Mouse (Mus musculus) thymus, adult 2 months (tissue): ENCODE results near the gene Efhb. TPM values are rescaled to one million over a fixed set of nuclear protein-coding genes. Genes with fewer than 3 reads are reported as not detected.

Experiments used
- DNase-seq: peaks from one replicate; pipeline ENCODE4 v3.0.0; 2021
- H3K27ac ChIP-seq: fragments of 200-500 bp; 2 replicates; pipeline ENCODE4 v1.5.1; 2012; ENCODE audit warnings: low read length, control low read depth; ENCODE audit not compliant: control insufficient read depth, insufficient read depth
- H3K27me3 ChIP-seq: fragments of 200-500 bp; 2 replicates; pipeline ENCODE4 v1.6.1; 2012; ENCODE audit warnings: mild to moderate bottlenecking, low read length, moderate library complexity, mixed read lengths; ENCODE audit not compliant: control insufficient read depth, insufficient read depth
- H3K36me3 ChIP-seq: fragments of 200-500 bp; 2 replicates; pipeline ENCODE4 v1.6.1; 2012; ENCODE audit warnings: mild to moderate bottlenecking, low read length, moderate library complexity; ENCODE audit not compliant: control insufficient read depth, insufficient read depth
- H3K4me1 ChIP-seq: fragments of 200-500 bp; replicated peaks from 2 replicates; pipeline ENCODE4 v1.6.1; 2012; ENCODE audit warnings: low read length; ENCODE audit not compliant: control insufficient read depth, insufficient read depth
- H3K4me3 ChIP-seq: fragments of 200-500 bp; 2 replicates; pipeline ENCODE4 v1.5.1; 2012; ENCODE audit warnings: mild to moderate bottlenecking, low read length, control low read depth, moderate library complexity; ENCODE audit not compliant: control insufficient read depth, insufficient read depth
- CTCF ChIP-seq: fragments of 200-500 bp; IDR thresholded peaks from 2 replicates; pipeline ENCODE4 v1.5.1; 2012; ENCODE audit warnings: mild to moderate bottlenecking, control low read depth, low read length, moderate library complexity, borderline replicate concordance; ENCODE audit not compliant: control insufficient read depth, poor library complexity, insufficient read depth; ENCODE audit errors: extremely low read depth
- POLR2A ChIP-seq: fragments of 200-500 bp; IDR thresholded peaks from 2 replicates; pipeline ENCODE4 v1.6.1; 2012; ENCODE audit warnings: mild to moderate bottlenecking, low read length, control low read depth, moderate library complexity; ENCODE audit not compliant: control insufficient read depth, poor library complexity, insufficient read depth; ENCODE audit errors: extremely low read depth
- WGBS: fragments of 180-500 bp; shearing (Covaris S2); methylation state at CpG from one replicate; pipeline ENCODE4 v1.1.7; 2018; 5-methylcytosine and 5-hydroxymethylcytosine counted together
- polyA plus RNA-seq: library from polyadenylated mRNA; depleted of rRNA; stranded (reverse); fragments of >200 nt; gene quantifications from 2 replicates; pipeline ENCODE4 v1.2.3, GENCODE M21; 2012

Gene Efhb
- polyA plus RNA-seq, 1 experiment, result 0.19 TPM

DNA sequence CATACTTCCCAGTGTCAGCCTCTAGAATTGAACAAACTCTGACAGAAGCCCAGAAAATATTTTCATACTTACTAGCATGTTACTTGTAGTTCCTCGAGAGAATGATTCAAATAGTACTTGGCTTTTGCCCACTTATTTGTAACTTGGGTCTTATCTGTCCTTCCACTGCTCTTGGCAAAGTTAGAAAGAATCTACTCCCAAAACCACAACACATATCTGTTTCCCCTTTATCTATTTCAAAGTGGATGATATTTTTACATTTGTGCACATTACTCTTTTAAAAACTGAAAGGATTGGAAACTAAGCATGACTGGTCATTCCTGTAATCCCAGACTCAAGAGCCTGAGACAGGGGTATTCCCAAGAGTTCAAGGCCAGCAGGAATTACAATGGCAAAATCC is 6.4 kb downstream of the Efhb start:
- Histone ChIP-seq H3K27ac (no peak overlapping the region), H3K27me3 (no peaks in the 10 kb centered on the region), H3K4me1 (no peaks in the 10 kb centered on the region), H3K4me3 (no peak overlapping the region), H3K36me3 (no peaks in the 10 kb centered on the region)
- DNase-seq, result no peak
- TF ChIP-seq CTCF (no peak), POLR2A (no peak)
- WGBS, result 36% methylated on average over 1 of the region's 1 CpGs

DNA sequence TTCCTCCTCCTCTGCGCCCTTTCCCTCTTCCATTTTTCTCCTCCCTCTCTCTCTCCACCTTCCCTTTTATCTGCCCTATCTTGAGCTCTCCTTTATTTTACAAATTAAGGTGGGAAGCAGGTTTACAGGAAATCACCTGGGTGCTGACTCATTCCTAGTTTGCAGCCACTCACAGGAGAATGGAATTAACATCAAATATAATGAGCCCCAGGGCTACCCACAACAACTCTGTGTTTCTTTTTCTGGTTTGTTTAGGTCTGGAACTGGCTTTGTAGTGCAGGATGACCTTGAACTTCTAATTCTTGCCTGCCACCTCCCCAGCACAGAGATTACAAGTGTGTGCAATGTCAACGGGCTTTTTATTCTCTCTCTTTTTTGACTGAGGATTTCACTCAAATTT is 7.0 kb downstream of the Efhb start:
- TF ChIP-seq CTCF, result no peak
- TF ChIP-seq POLR2A, result no peak
- WGBS, result 90% methylated on average over 2 of the region's 2 CpGs

DNA sequence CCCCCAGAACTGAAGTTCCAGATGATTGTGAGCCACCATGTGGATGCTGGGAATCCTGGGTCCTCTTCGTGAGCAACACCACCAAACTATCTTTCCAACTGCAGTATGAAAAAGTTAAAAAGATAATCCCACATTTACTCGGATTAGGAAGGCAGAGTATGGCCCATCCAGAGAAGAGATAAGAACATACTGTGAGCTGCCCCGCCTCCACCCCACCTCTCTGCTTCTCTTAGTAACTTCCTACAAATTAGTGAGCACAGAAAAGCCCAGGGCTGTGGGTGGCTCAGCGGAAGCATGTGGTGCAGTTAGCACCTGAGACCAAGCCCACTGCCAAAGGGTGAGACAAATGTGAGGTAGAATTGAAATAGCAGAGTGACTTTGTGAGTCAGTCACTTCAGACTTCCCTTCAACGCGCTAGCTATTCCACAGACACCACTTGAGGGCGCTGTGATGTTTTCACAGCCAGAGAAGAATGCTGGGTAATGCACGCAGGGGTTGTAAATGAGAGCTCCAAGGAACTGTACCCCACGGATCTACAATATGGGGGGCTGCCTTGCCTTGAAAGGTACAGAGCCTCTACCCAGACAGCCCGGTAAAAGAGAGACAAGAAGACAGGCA is 60.3 kb downstream of the Efhb start:
- WGBS, result 35% methylated on average over 10 of the region's 10 CpGs
- no peaks in the 10 kb centered on the region for H3K36me3 ChIP-seq
- H3K27ac ChIP-seq, result no peak overlapping the region
- no peak overlapping the region for H3K4me3 ChIP-seq
- H3K4me1 ChIP-seq, result 0 out of 2 replicates have a peak, but pooled peaks cover 3% of the 10 kb centered on the region
- no peaks in the 10 kb centered on the region for H3K27me3 ChIP-seq
- peak; percentile 20 for DNase-seq
- TF ChIP-seq POLR2A (no peak), CTCF (no peak)

More for the DNA sequence above, 7.0 kb downstream of the Efhb start:
- H3K36me3 ChIP-seq, result no peaks in the 10 kb centered on the region
- H3K27me3 ChIP-seq, result no peaks in the 10 kb centered on the region
- no peak overlapping the region for H3K27ac ChIP-seq
- DNase-seq, result no peak
- no peak overlapping the region for H3K4me3 ChIP-seq
- no peaks in the 10 kb centered on the region for H3K4me1 ChIP-seq

DNA sequence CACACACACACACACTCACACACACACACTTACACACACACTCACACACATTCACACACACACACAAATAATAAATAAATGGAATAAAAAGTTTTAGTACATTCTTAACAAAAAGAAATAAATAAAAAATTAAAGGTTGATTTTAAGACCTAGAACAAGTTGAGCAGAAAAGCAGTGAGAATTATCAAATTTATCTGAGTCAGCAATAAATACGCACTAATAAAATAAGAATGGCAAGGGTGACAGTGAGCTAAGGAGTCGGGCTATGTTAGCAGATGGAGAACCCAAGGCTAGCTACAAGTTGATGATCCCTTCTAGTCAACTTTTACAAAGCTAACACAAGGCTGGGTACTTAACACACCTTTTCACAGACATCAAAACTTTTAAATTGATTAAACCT is 69.9 kb downstream of the Efhb start:
- H3K4me1 ChIP-seq, result no peaks in the 10 kb centered on the region
- no peak overlapping the region for H3K4me3 ChIP-seq
- H3K36me3 ChIP-seq, result no peaks in the 10 kb centered on the region
- TF ChIP-seq POLR2A (no peak), CTCF (no peak)
- no peaks in the 10 kb centered on the region for H3K27me3 ChIP-seq
- 90% methylated on average over 2 of the region's 2 CpGs for WGBS
- no peak for DNase-seq
- no peak overlapping the region for H3K27ac ChIP-seq

DNA sequence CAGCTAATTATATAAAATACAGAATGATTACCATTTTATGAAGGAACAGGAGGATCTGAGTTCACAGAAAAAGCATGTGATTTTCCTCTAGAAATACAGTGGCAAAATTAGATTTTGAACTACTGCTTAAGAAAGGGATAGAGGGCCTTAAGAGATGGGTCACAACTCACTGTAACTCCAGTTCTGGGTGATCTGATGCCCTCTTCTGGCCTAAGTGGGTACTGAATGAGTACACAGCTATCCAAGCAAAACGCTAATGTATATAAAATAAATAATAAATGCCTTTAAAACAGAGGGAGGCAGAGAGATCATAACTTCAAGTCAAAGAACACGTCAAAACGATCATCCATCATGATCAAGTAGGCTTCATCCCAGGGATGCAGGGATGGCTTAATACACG is 73.6 kb downstream of the Efhb start:
- WGBS, result 41% methylated on average over 4 of the region's 4 CpGs
- no peaks in the 10 kb centered on the region for H3K4me1 ChIP-seq
- no peak for TF ChIP-seq CTCF
- TF ChIP-seq POLR2A, result no peak
- H3K27me3 ChIP-seq, result no peaks in the 10 kb centered on the region
- no peaks in the 10 kb centered on the region for H3K36me3 ChIP-seq
- no peak overlapping the region for H3K27ac ChIP-seq
- peak; percentile 50 for DNase-seq
- no peak overlapping the region for H3K4me3 ChIP-seq

DNA sequence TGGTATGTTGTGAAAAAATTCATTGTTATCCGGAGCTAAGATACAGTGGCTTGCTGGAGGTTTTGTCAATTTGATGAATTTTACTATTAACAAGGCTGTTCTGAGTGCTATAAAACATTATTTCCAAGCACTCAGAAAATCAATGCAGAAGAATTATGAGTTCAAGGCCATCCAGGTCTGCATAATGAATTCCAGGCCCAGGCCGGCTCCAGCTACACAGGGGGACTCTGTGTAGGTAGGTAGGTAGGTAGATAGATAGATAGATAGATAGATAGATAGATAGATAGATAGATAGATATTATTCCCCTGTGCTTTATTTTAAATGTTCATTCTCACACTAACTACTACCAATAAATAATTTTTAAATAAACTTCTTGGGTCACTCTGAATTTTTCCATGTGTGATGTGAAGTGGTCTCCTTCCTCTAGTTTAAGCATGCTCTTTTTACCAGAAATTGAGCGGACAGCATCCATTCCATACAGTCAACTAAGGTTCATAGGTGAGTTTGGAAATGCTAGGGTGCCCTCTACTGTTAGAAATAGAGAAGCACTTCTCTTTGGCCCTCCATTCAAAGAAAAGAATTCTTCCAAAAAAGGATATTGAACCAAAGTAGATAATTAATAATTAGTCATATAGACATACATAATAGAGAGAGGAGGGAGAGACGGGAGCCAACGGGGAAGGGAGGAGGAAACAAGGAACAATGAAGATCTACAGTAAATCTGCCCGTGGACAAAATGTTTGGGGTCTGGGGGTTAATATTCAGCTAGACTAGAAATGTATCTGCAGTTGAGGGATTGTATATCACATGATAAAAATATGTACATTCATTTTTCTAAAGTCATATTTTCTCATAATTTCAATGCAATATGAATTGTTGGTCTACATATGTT is 75.3 kb downstream of the Efhb start:
- Histone ChIP-seq H3K27ac (no peak overlapping the region), H3K4me3 (no peak overlapping the region), H3K4me1 (no peaks in the 10 kb centered on the region), H3K36me3 (no peaks in the 10 kb centered on the region), H3K27me3 (no peaks in the 10 kb centered on the region)
- no peak for TF ChIP-seq POLR2A
- TF ChIP-seq CTCF, result no peak
- DNase-seq, result peak; percentile 6
- 44% methylated on average over 6 of the region's 6 CpGs for WGBS

DNA sequence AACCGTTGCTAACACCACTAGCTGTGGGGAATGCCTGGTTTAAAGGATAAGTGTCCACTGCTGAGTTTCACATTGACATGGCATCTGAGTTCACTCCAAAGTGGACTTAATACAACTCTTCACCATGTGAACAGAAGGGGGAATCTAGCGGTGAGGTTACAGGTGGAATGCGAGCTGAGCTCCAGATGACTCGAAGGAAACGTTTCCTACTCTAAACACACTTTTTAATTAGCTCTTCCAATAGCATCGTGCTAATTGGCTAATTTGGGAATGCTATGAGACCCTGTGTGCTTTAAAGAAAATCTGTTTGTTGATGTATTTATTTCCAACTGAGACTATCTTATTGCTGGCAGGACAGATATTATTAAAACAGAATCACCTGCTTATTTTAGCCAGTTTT is 76.3 kb downstream of the Efhb start:
- Histone ChIP-seq H3K27me3 (no peaks in the 10 kb centered on the region), H3K4me1 (no peaks in the 10 kb centered on the region), H3K4me3 (no peak overlapping the region), H3K27ac (no peak overlapping the region), H3K36me3 (no peaks in the 10 kb centered on the region)
- 85% methylated on average over 6 of the region's 6 CpGs for WGBS
- no peak for DNase-seq
- TF ChIP-seq CTCF (no peak), POLR2A (no peak)
